Mouse (Mus musculus) cerebellum, adult 11-12 months (tissue): ENCODE measurements around the gene Zfp868.
"Not testable (repeated sequence)": the region's sequence is repeated elsewhere in the genome, so short reads cannot be mapped to it uniquely, and the experiment has no call there.

Source experiments
- DNase-seq: peaks from one replicate; pipeline ENCODE4 v3.0.0; 2022

Gene Zfp868

DNA sequence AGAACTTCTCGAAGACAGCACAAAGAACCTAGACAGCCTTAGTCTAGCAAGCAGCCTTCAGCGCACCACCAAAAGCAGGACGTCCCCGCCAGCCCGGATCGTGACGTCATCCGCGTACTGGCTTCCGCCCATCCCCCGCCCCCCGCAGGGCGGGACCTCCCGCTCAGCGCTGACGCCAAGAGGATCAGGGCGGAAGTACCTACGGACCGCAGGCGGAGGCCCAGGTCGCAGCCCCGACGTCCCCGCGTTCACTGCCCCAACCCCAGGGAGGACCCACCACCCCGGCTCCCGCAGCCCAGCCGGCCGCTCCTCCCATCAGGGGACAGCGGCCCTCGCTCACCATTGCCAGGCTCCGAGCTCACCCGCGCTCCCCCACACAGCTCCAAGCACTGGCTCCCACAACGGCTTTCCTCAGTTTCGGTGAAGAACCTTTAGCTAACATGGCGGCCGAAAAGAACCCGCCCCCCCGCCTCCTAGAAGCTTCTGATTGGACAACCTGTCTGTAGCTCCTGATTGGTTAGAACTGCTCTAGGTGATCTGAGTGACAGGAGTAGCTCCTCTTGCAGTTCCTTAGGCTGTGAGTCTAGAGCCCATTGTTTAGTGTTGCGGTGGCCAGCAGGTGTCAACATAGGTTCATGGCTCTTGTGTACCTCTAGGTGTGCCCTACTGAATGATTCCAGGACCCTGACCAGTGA, at the start of gene Zfp868:
TSS of gene Zfp868 (minus strand) at position 454 of the 695 bp plus-strand sequence.
- peak; percentile 97 for DNase-seq

DNA sequence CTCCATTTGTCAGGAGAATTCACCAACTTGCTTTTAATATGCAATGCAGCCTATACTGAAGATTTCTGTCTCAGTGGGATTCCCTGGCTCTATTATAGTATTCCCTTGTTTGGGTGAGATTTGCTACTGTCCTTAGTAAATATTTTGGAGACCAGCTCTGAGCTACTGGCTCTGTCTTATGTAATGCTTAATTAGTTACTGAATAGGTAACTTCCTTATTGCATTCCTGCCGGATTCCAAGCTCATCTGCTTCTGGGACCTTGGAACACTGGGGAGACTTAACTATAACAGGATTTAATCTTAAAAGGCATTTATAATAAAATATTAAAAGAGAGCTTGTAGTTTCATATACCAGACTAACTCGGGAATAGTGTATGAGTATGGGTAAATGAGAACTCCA, 39.7 kb upstream of the Zfp868 start:
- DNase-seq: not testable (repeated sequence)

DNA sequence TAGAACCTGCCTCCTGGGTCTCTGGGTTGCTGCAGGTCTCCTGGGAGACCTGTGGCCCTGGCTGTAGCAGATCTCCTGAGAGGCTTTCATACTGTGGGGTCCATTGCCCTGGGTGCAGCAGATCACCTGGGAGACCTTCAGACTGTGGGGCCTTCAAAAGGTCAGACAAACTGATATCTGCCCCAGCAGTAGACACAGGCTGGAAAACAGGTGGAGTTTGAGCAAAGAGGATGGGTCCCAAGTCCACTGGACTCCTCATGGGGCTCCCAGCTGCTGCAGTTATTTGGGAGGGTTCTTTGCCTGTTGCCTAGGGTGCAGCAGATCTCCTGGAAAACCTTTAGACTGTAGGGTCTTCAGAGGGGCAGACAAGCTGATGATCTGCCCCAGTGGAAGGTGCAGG, 35.9 kb upstream of the Zfp868 start:
- no peak for DNase-seq

DNA sequence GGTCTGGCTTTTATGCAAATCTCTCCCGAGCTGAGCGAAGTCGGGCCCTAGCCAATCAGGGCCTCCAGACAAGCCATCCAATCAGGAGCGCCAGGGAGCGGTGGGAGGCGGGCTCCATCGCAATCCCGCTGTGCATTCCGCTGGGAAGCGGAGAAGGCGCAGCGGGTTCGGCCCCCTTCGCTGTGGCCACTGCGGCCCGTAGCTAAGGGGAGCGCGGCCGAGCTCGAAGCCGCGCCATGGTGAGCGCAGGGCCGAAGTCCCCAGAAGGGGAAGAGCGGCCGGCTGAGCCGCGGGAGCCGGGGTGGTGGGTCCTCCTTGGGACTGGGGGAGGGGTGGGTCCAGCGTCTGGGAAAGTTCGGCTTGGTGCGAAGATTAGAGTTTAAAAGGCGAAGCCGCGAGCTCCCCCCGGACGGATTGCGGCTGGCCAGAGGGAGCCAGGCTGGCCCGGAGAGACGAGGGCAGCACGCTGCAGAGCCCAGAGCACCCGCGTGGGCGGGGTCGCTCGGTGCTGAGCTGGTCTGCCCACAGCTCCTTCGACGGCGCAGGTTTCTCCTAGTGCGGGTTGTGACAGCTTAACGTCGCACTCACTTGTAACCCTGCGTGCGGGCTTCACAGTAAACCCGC, 29.1 kb upstream of the Zfp868 start, which contains the start of gene Zfp964:
TSS of gene Zfp964 (plus strand) at position 122 of the 624 bp plus-strand sequence.
- peak; percentile 91 for DNase-seq

DNA sequence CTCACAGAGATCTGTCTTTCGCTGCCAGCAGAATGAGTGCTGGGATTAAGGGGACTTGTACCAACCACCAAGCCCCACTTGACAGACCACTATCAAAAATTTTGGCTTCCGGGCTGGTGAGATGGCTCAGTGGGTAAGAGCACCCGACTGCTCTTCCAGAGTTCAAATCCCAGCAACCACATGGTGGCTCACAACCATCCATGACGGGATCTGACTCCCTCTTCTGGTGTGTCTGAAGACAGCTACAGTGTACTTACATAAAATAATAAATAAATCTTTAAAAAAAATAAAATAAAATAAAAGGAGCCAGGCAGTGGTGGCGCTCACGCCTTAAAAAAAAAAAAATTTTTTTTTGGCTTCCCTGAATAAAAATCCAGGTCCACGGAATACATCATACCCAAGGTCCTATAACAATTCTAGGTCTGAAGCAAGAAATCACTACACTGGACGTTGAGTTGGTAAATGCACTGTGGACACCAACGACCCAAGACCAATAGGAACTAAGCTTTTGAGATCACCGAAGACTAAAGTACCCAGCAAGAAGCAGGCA, 28.5 kb upstream of the Zfp868 start:
- peak; percentile 9 for DNase-seq

DNA sequence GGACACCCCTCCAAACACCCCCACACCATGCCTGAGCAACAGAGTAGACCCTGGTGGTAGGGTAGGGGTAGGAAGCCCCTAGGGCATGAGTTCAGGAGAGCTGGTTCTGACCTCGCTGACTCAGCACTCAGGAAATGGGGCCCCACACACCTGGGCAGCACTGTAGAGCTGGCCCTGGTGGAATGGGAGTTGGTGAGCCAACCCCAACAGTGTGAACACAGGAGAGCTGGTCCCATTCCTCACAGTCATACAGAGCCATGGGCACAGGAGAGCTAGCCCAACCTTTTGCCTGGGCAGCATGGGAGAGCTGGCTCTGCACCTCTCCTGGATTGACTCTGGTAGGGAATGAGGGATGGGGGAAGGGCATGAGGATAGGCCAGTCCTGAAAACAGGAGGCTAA, 7.3 kb downstream of the Zfp868 start:
- no peak for DNase-seq

DNA sequence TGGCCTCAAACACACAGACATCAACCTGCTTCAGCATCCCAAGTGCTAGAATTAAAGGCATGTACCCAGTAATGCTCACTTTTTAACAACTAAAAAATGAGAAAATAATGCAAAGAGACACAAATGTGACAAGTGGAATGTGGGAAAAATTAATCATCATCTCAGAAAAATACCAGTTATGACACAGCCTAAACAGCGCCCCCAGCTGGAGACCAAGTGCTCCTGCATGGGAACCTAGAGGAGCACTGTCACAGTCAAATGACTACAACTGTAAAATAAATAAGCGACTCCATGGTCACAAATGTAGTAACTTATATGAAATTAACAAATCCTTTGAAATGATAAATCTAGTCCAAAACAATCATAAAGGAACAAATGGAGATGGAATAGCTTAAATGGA, 10.7 kb downstream of the Zfp868 start:
- no peak for DNase-seq

DNA sequence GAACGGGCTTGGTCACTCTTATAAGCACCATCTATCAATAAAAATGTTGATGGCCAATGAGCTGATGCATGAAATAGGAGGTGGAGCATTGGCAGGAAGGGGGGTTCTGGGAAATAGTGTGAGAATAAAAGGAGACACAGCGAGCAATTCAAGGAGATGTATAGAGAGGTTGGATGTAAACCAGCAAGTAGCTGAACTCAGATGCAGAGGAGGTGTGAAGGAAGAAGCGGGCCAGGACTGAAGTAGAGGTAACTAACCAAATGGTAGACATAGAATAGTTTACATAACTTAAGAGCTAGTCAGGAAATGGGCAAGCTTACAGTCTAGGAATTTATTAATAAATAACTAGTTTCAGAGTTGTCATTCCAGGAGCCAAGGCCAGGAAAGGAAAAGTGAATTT, 27.8 kb downstream of the Zfp868 start:
- not testable (repeated sequence) for DNase-seq

DNA sequence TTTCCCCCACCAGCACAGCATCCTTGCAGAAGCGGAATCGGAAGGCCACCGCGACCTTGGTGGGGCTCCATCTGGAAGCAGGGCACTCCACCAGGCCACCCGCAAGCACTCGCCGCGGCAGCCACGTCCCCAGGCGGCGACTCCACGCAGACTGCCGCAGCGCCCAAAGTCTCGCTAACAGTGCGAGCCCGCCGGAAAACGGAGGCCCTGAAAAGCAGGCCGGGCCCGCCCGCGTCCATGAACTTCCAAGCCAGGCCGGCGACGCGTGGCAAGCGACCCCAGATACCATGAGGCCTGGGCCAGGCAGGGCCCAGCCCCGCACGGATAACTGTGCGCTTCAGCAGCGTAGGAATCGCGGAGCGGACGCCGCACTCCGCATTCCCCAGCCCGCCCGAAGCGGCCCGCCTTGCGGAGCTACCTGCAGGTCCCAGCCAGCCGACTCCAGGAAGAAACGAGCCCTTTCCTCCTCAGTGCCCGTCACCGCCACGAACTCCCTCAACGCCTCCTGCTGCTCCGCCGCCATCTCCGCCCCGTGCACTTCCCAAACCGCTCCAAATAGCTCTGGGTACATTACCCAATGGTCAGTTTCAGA, 40.6 kb downstream of the Zfp868 start:
- DNase-seq: peak; percentile 62

DNA sequence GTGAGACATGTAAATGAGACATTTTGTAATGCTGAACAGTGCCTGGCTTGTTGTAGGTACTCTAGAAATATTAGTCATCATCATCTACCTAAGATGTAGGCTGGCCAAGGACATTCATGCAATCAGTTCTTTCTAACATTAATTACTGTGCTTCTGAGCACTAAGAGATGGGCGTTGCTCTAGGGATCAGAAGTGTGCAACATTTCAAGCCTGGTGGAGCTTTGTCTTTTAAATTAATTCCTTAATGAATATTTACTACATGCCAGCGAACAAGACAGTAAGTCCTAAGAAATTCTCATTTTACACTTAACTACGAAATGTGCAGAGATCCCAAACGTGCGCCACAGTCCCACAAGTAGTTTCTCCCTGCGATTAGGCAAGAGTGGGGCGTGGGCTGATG, 41.1 kb downstream of the Zfp868 start:
- DNase-seq: not testable (repeated sequence)
